Mouse (Mus musculus) gastrocnemius, postnatal 25 days (tissue): ENCODE data around the gene Glmp. TPM values are rescaled to one million over a fixed set of nuclear protein-coding genes. Genes with fewer than 3 reads are reported as not detected.
"Not testable (repeated sequence)": the region's sequence is repeated elsewhere in the genome, so short reads cannot be mapped to it uniquely, and the experiment has no call there.

Source experiments
- DNase-seq: peaks from one replicate; pipeline ENCODE4 v3.0.0; 2022
- long read RNA-seq, 2 experiments: library from polyadenylated mRNA; stranded (forward); transcript quantifications; one replicate each; pipeline ENCODE4 v2.0.0; 2021
- total RNA-seq, 2 experiments: library from RNA; stranded (reverse); gene quantifications; 1 replicate in 1 of 2; 2 replicates in 1 of 2; pipeline ENCODE4 v1.2.3; 2021

The Glmp gene
- total RNA-seq: 10 to 100 TPM; 36.2 to 43.9 TPM
- long read RNA-seq, experiment 1, full-length matches to known transcripts: 33 of 35 reads
- long read RNA-seq, experiment 1, partial matches to known transcripts: 0 of 35 reads
- long read RNA-seq, experiment 1, other reads (novel, unspliced or antisense): 2 of 35 reads
- long read RNA-seq, experiment 2, full-length matches to known transcripts: 45 of 49 reads
- long read RNA-seq, experiment 2, partial matches to known transcripts: 2 of 49 reads
- long read RNA-seq, experiment 2, other reads (novel, unspliced or antisense): 2 of 49 reads

GRCm38 (mm10) chr3:88324951-88325405 lies at the start of gene Glmp:
Gene Glmp, plus strand, starts transcription at chr3:88325023.
- DNase-seq: no peak

DNA sequence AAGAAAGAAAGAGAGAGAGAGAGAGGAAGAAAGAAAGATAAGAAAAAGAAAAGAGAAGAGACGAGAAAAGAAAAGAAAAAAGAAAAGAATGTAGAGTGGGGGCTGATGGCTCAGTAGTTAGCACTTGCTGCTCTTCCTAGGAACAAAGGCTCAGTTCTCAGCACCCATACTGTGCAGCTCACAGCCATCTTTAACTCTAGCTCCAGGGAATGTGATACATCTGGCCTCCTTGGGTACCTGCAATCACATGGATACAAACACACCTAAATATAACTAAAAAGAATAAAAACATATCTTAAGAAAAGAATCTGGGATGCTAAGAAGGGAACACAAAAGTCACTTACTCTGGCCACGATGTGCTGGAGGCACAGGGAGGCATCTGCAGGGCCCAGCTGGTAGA lies 48.7 kb upstream of the Glmp start:
- no peak for DNase-seq

- no peak for DNase-seq
Observed at GRCm38 (mm10) chr3:88276529-88277143, 48.2 kb upstream of the Glmp start.

DNA sequence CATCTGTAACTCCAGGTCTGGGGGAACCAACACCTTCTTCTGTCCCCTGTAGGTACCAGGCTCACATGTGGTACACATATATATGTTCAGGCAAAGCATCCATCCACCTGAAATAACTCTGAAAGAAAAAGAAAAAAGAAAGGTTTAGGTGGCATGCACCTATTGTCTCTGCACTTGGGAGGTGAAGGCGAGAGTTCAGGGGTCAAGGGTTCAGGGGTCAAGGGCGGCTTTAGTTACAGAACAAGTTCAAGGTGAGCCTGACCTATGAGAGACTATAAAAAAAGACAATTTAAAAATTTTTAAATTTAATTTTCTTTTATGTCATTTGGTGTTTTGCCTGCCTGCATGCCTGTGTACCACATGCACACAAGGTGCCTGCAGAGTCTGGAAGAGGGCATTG lies 44.8 kb upstream of the Glmp start:
- no peak for DNase-seq

DNA sequence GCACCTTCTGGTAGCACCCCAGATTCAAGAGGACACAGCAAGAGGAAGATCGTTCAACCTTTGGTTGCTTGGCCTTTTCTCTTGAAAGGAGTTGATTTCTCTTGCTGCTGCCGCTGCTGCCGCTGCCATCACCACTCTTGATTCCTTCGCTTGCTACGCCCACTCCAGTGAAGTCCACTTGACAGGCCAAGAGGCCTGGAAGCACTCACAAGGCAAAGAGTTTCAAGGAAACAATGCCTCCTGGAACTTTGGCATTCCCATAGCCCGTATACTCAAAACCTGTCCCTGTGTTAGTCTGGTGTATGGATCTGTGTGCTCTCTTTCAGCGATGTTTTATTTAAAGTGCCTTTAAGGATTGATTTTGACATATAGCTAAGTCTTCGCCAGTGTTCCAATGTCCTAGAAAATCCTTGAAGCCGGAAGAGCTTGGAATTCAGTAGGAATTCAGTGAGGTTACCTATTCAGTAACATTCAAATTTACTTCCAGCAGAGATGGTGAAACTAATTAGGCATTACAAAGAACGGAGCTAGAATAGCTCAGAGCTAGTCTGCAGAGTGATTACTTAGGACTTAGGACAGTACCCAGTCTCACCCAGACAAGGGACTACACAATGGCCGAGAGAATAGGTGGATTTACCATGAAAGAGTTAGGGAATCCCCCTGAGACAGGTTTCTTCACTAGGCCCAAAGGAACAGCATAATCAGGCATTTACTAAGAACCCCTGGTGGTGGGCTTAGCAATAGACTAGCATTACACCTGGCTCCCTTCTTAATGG lies 43.5 kb upstream of the Glmp start:
- not testable (repeated sequence) for DNase-seq

DNA sequence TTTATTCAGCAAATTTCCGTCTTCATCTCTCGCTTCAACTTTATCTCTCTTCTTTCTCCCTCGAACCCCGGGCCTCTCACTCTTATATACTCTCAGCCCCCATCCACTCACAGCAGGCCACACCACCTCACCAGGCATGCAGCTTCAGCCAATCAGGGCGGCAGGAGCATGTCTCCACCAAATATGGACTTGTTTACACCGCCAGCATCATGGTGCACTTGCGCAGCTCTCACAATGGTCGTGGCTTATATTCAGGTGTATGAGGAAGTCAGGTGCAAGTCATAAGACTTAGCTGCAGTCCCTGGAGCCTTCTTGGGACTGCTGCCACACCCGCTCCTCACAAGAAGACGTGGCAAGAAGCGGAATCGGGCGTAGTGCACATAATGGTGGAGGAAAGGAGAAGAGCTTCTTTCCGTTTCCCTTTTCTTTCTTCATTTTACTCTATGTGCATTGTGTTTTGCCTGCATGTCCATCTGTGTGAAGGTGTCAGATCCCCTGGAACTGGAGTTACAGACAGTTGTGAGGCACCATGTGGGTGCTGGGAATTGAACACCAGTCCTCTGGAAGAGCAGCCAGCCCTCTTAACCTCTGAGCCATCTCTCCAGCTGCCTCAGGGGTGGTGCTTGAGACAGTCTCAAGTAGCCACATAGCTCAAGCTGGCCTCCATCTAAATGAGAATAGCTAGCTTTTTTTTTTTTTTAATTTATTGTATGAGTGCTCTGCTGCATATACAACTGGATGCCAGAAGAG lies 39.8 kb upstream of the Glmp start:
- DNase-seq: not testable (repeated sequence)

DNA sequence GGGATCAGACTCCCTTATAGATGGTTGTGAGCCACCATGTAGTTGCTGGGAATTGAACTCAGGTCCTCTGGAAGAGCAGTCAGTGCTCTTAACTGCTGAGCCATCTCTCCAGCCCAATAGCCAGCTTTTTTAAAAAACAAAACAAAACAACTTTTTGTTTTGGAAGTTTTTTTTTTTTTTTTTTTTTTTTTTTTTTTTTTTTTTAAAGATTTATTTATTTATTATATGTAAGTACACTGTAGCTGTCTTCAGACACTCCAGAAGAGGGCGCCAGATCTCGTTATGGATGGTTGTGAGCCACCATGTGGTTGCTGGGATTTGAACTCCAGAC lies 39.3 kb upstream of the Glmp start:
- DNase-seq: not testable (repeated sequence)

GRCm38 (mm10) chr3:88287110-88287509 lies 37.7 kb upstream of the Glmp start, which contains the start of gene Gm38392:
Gene Gm38392, minus strand, starts transcription at chr3:88287210.
- no peak for DNase-seq

DNA sequence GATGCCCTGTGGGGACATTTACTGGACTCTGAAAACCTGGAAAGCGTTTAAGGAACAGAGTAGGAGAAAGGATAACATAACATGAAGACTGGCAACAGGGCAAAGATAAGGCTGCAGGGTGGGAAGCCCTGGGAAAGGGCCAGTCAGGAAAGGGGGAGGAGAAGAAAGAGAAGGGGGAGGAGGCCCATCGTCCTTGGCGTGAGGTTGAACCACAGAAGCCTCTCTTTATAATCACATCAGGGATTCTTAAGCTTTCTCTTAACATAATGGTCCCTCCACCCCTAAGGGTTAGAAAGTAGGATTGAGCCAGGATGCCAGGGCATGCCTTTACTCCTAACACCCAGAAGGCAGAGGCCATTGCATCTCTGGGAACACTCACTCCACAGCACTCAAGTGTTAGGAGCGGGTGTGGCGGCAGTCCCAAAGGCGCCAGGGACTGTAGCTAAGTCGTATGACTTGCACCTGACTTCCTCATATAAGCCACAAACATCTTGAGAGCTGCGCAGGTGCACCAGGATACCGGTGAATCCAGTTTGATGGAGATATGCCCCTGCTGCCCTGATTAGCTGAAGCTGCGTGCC lies 36.6 kb upstream of the Glmp start:
- not testable (repeated sequence) for DNase-seq

- no peak for DNase-seq
Observed at GRCm38 (mm10) chr3:88291970-88292369, 32.9 kb upstream of the Glmp start.

DNA sequence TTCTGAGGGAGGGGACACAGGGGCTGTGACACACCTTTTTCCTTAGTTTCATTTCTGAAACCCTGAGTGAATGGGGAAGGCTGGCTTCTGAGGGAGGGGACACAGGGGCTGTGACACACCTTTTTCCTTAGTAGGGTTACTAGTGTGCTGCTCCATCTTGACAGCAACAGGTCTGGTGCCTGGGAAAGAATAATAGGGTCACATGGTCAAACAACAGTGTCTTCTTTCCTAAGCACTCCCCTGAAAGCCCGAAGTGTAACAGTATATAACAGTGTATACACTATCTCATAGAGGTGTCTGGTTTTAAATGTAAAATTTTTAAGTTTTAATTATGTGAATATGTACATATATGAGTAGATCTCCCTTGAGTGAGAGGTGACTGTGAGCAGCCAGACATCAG lies 29.6 kb upstream of the Glmp start:
- DNase-seq: not testable (repeated sequence)

GRCm38 (mm10) chr3:88296110-88296560 lies 28.7 kb upstream of the Glmp start:
- no peak for DNase-seq

- peak; percentile 98 for DNase-seq
Observed at GRCm38 (mm10) chr3:88296561-88297318, 28.1 kb upstream of the Glmp start, which contains the start of the genes Tsacc and Cct3. Gene Tsacc, minus strand, starts transcription at chr3:88296999. Gene Cct3, plus strand, starts transcription at chr3:88297116.

GRCm38 (mm10) chr3:88297321-88297851 lies 27.4 kb upstream of the Glmp start:
- DNase-seq: no peak

GRCm38 (mm10) chr3:88299172-88299571 lies 25.7 kb upstream of the Glmp start:
- no peak for DNase-seq

GRCm38 (mm10) chr3:88328956-88329355 lies 4.1 kb downstream of the Glmp start:
- no peak for DNase-seq

DNA sequence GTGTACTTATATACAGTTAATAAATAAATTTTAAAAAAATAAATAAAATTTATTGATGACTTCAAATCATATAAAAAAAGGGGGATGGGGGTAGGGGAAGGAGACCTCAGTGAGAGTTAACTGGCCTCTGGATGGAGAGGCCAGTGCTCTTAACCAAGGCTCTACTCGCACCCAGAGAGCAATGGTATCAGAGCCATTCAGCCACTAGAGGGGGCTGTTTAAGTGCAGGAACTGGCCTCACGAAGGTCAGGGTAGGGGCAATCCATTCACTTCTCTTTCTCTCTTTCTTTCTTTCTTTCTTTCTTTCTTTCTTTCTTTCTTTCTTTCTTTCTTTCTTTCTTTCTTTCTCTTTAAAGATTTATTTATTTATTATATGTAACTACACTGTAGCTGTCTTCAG lies 6.5 kb downstream of the Glmp start:
- no peak for DNase-seq

GRCm38 (mm10) chr3:88334029-88334658 lies 9.3 kb downstream of the Glmp start:
- no peak for DNase-seq

DNA sequence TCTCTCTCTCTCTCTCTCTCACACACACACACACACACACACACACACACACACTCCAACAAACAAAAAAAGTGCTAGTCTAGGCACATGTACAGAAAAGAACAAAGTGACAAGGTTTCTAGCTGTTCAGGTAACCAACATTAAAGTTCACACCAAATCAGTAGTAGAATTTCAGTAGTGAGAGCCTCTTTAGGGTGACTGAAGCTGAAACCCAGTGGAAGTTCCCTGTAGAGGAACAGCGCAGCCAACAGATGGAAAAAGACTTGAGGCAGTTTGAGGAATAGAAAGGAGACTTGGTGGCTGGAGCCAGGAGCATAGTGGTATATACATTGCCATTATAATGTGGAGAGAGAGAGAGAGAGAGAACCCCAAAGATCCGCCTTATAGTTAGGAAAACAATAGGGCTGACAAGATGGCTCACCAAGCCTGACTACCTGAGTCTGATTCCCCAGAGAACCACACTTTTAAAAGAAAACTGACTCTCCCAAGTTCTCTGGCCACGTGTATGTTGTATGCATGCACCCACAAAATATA lies 10.1 kb downstream of the Glmp start:
- no peak for DNase-seq
